Mouse (Mus musculus) CD4-positive naive resting alpha-beta T cell, adult 76 days (primary cell): Measurements from ENCODE around the gene Ctnnb1. TPM values are rescaled to one million over a fixed set of nuclear protein-coding genes. Genes with fewer than 3 reads are reported as not detected.

Experiments
- total RNA-seq: library from RNA; stranded (reverse); gene quantifications from one replicate; pipeline ENCODE4 v1.2.4, GENCODE M21; 2023

The Ctnnb1 gene
- total RNA-seq: 189 TPM

GRCm38 (mm10) chr9:120929081-120929480 lies at the start of gene Ctnnb1:
Gene Ctnnb1, plus strand, starts transcription at chr9:120929216.

